ENCODE assay signal across 26 mouse cellular contexts in the genomic region with DNA sequence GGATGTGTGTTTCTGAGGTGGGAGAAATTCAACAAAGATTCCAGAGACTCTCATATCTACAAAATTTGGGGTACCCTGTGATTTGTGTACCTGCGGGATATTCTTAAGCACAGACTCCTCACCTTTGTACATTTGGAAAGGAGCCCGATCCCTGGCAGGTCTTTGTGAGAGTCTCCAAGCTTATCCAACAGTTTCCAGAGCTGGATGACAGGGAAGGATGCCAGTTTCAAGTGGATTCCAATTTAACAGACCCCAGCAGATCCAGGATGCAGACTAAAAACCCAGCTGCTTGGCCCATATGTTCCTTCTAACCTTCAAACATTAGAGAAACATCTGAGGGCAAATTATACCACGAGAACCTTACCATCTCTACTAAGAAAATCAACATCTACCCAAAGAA.
"Had no signal": no experiment of that assay in that cellular context is flagged by ENCODE, and none has a peak within 500 bp of the region (broad histone marks: within the 10 kb centered on the region; RNA-seq: fewer than 3 reads in every experiment).

No protein-coding gene starts in this region.

- DNase-seq: kidney, postnatal 10 days; kidney, postnatal 36 days; layer of hippocampus, postnatal 36 days; liver; lung, adult 18-20 months; lung, postnatal 10 days; lung, postnatal 36 days; right cerebral cortex, adult 18-20 months; right cerebral cortex, postnatal 14 days; right cerebral cortex, postnatal 4 days; thymus, adult 2 months; thymus, postnatal 14 days; thymus, postnatal 4 days had no signal

- H3K9me3 ChIP-seq: kidney, embryonic 15.5 days; limb, embryonic 10.5 days; limb, embryonic 13.5 days; liver, embryonic 15.5 days; lung, embryonic 15.5 days; midbrain, embryonic 10.5 days; midbrain, embryonic 13.5 days; neural tube, embryonic 12.5 days; neural tube, embryonic 15.5 days had no signal

- H3K4me1 ChIP-seq: kidney, embryonic 15.5 days; limb, embryonic 10.5 days; limb, embryonic 13.5 days; liver, embryonic 12.5 days; liver, embryonic 15.5 days; lung, embryonic 15.5 days; megakaryocyte, embryonic 14.5 days; midbrain, embryonic 10.5 days; midbrain, embryonic 13.5 days; neural tube, embryonic 12.5 days; neural tube, embryonic 15.5 days had no signal

- H3K36me3 ChIP-seq: kidney, embryonic 15.5 days; limb, embryonic 10.5 days; limb, embryonic 13.5 days; liver, embryonic 12.5 days; liver, embryonic 15.5 days; lung, embryonic 15.5 days; midbrain, embryonic 10.5 days; midbrain, embryonic 13.5 days; neural tube, embryonic 12.5 days; neural tube, embryonic 15.5 days had no signal

- H3K4me3 ChIP-seq: kidney, embryonic 15.5 days; left cerebral cortex, adult 2 months; limb, embryonic 10.5 days; limb, embryonic 13.5 days; liver, embryonic 12.5 days; liver, embryonic 15.5 days; lung, embryonic 15.5 days; megakaryocyte, embryonic 14.5 days; midbrain, embryonic 10.5 days; midbrain, embryonic 13.5 days; neural tube, embryonic 12.5 days; neural tube, embryonic 15.5 days had no signal

- H3K9ac ChIP-seq: kidney, embryonic 15.5 days; limb, embryonic 13.5 days; liver, embryonic 12.5 days; liver, embryonic 15.5 days; lung, embryonic 15.5 days; midbrain, embryonic 13.5 days; neural tube, embryonic 12.5 days; neural tube, embryonic 15.5 days had no signal

- H3K27ac ChIP-seq: kidney, embryonic 15.5 days; left cerebral cortex, adult 2 months; limb, embryonic 10.5 days; limb, embryonic 13.5 days; liver, embryonic 12.5 days; liver, embryonic 15.5 days; lung, embryonic 15.5 days; midbrain, embryonic 10.5 days; midbrain, embryonic 13.5 days; neural tube, embryonic 12.5 days; neural tube, embryonic 15.5 days; stomach, postnatal 0 days had no signal

- ATAC-seq: liver, embryonic 12.5 days; midbrain, embryonic 13.5 days had no signal

- H3K4me2 ChIP-seq: kidney, embryonic 15.5 days; limb, embryonic 13.5 days; liver, embryonic 12.5 days; liver, embryonic 15.5 days; lung, embryonic 15.5 days; midbrain, embryonic 13.5 days; neural tube, embryonic 12.5 days; neural tube, embryonic 15.5 days had no signal

- H3K27me3 ChIP-seq: kidney, embryonic 15.5 days; limb, embryonic 13.5 days; liver, embryonic 12.5 days; liver, embryonic 15.5 days; lung, embryonic 15.5 days; megakaryocyte, embryonic 14.5 days; midbrain, embryonic 13.5 days; neural tube, embryonic 12.5 days; neural tube, embryonic 15.5 days had no signal
